Mouse (Mus musculus): ENCODE results near the gene Arhgef1.

GRCm38 (mm10) chr7:24973902-24974301 is 71.2 kb downstream of the Arhgef1 start:
- TF ChIP-seq TAL1 (IDR thresholded peaks at IDR 0.05; ENCODE audit: low read length): no peak
- TF ChIP-seq GATA1 (IDR thresholded peaks at IDR 0.05; ENCODE audit: low read length): no peak

Data from erythroblast, embryonic 14.5 days (primary cell).